Mouse (Mus musculus) CH12.LX (cell line): ENCODE measurements at regions not wholly inside any gene's neighbourhood (a gene's known extent, or its start where the extent isn't known, plus 50 kb on each side); places are given as distances from the start of the nearest gene placed in this dataset.

Source experiments
- CTCF ChIP-seq, 2 experiments: IDR thresholded peaks in 1 of 2; conservative IDR thresholded peaks in 1 of 2; 2 replicates each; pipeline ENCODE4 v1.5.1; 2011 to 2012; ENCODE audit warnings: low read depth in 2 of 2, low read length in 2 of 2, improper control_type of control experiment in 1 of 2, inconsistent platforms in 1 of 2, mild to moderate bottlenecking in 1 of 2, moderate library complexity in 1 of 2
- MAZ ChIP-seq: IDR thresholded peaks from 2 replicates; pipeline ENCODE4 v1.6.1; 2012; ENCODE audit warnings: low read depth, mild to moderate bottlenecking, inconsistent platforms, low read length, improper control_type of control experiment, moderate library complexity
- POLR2A ChIP-seq: IDR thresholded peaks from 2 replicates; pipeline ENCODE4 v1.6.1; 2011; ENCODE audit warnings: low read depth, mild to moderate bottlenecking, improper control_type of control experiment, low read length

GRCm38 (mm10) chr7:138640492-138641165 is 205.2 kb upstream of the Ppp2r2d start:
- no peak for TF ChIP-seq CTCF (conservative IDR thresholded peaks at IDR 0.05 in 1 of 2, IDR thresholded peaks at IDR 0.05 in 1 of 2; ENCODE audit: low read depth in 2 of 2, low read length in 2 of 2)
- no peak for TF ChIP-seq POLR2A
- TF ChIP-seq MAZ: no peak
